Mouse (Mus musculus): ENCODE results near the gene Ing4.

- TF ChIP-seq POLR2A (IDR thresholded peaks at IDR 0.05; ENCODE audit: low read depth, low read length) (no peak), CTCF (IDR thresholded peaks at IDR 0.05; ENCODE audit: extremely low read depth, insufficient read depth, insufficient read length, insufficient replicate concordance) (no peak)
Measured at GRCm38 (mm10) chr6:124996551-124997501, 42.7 kb upstream of the Ing4 start, which contains the start of gene Pianp.

Data from spleen, adult 2 months (tissue).